Mouse (Mus musculus): ENCODE results near the gene Slc23a3.

Slc23a3 gene

DNA sequence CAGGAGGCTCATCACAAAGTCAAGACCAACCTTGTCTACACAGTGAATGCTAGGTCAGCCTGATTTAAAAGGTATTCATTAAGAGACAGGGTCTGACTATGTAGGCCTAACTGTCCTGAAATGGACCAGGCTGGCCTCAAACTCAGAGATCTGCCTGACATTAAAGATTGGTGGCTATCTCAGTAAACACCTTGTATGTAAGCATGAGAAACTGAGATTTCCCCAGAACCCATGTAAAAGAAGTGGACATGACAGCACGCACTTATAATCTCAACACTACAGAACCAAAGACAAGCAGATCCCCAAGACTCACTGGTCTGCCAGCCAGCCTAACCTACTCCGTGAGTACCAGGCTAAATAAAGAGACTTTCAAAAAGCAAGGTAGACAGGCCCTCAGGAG, 4.8 kb upstream of the Slc23a3 start:
- DNase-seq (ENCODE audit: low read depth): no peak

DNA sequence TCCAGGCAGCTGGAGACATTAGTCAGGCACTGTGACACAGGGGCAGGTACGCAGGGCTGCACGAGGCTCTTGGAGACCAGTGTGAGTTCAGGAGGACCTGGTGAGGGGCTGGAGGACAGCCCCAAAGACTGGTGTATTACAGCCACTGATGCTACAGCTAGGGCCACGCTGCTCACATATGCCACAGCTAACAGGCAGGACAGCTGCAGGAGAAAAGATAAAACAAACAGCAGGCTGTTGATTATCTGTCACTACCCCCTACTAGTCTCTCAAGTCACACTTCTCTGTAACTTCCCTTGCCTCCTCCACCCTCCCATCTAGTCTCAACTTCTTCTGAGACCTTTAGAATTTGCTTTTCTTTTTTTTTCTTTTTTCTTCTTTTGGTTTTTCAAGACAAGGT, 3.0 kb upstream of the Slc23a3 start:
- DNase-seq (ENCODE audit: low read depth): no peak

DNA sequence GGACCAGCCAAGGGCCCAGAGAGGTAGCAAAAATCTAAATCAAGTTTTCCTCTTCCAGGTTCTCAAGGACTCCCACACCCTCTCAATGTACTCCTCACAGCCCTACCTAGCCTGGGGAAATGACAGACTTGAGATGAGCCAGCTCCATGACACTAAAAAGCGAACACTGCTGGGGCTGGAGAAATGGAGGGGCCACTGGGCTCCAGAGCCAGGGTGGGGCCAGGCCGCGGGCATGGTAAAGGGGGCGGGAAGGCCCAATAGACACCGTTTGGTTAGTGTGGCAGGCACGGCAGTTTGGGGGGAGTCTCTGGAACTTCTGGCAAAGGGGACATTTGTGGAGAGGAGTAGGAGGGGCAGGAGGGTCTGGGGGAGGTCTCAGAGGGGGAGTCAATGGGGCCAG, 2.6 kb upstream of the Slc23a3 start:
- no peak for DNase-seq (ENCODE audit: low read depth)

DNA sequence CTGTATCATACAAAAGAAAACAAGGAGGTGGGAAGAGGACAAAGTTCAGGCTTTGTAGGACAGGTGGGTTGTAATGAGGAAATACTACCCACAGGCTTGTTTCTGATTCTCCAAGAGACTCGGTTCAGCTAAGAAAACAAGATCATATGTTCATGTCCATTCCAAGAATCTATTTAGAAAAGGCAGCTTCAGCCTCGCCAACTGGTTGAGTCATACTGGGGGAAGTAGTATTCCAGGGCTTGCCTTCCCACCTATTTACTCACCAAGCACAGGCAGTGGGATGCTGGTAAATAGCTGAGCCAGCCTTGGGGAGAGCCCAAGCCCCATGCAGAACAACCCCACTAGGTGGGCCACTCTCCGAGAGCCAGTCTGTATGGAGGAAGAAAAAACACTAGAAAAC, 5.0 kb downstream of the Slc23a3 start:
- DNase-seq (ENCODE audit: low read depth): peak; percentile 87

DNA sequence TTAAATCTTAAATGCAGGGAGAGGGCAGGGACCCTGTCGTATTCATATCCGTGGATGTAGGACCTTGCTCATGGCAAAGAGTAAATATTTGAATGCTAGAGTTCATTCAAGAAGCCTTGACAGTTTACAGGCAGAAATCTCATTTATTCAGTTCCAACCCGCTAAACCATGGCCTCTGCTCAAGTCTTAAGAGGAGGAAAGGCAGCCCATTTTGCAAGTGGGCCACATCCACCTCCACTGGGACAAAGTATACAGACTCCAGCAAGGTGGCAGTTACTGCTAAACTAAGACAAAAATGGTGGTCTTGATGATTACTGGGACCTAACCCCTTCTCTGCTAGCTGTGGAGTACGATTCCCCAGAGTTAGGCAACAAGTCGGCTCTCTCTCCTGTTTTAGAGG, 8.3 kb downstream of the Slc23a3 start:
- DNase-seq (ENCODE audit: low read depth): no peak

DNA sequence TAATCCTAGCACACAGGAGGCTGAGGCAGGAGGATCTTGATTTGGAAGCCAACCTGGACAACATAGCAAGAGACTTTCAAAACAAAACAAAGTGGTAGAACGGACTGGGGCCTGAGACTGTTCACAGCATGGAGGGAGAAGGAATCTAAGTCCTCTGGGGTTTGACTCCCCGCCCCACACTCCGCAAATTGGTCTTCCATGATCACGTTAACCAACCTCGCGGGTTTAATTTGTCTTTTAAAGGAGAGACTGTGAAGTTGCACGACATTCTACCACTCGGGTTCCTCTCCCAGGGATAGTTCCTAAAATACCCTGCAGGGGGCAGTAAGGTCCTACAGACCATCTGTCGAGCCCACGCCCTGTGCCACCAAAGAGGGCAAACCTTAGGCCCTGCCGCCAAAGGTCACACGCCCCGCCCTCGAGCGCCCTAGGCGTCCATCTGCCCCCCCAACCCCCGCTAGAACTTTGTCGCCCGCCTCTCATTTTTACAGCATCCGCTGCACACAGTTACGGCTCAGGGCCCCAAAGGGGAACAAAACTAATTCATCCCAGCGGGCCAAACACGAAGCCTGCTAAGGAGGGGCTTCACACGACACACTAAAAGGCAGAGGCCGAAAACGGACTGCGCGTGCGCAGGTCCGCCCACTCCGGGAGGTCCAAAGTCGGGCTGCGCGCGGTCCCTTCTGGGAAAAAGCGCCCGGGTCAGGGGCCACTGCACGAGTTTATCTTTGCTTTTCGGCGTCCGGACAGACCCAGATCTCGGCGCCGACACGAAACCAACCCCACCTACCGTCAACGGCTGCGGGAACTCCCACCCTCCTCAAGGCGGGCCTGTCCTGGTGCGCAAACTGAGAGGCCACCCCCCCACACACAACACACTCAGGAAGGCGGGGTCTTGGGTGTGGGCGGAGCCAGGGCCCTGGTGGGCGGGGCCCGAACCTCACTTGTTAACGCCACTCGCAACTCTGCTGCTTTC, 9.1 kb downstream of the Slc23a3 start, which contains the start of gene Nhej1:
TSS of gene Nhej1 (minus strand) at position 855 of the 976 bp plus-strand sequence.
- DNase-seq (ENCODE audit: low read depth): peak; percentile 100

DNA sequence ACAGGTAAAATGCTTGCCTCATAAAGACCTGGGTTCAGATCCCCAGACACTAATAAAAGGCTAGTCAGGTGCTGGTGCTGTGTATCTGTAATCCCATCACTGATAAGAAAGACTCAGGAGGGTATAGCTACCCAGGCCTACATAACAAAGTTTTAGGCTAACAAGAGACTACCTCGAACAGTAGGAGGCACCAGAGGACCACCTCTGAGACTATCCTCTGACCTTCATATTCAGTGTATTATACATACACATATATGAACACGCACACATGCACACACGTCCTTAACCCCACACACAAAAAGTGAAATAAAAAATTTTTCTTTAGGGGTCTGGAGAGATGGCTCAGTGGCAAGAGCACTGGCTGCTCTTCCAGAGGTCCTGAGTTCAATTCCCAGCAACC, 11.5 kb downstream of the Slc23a3 start:
- no peak for DNase-seq (ENCODE audit: low read depth)
